Mouse (Mus musculus) CH12F3 (cell line): ENCODE data around the gene Tnr.

Experiments
- in situ Hi-C: fragments of 300-500 bp; cut with MboI; formaldehyde crosslinking; loops from 2 replicates; pipeline ENCODE4 v1.14.3; 2020; ENCODE audit warnings: low sequenced_read_pairs

The Tnr gene

DNA sequence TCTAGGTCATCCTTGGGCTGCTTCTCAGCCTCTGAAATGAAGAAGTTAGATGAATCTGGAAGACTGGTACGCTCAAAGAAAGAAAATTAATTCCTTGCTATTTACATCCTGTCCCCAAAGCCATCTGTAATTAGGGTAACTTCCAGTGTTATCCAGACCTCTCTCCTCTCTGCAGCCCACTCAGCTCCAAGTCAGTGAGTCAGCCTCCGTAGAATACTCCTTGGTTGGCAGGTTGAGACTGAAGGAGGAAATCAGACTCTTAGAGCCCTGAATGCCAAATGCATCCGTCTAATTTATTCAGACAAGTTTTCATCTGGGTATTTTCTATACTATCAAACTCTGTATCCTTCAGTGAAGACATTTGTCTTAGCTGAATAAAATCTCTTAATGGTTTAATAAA is 255.9 kb downstream of the Tnr start:
- in situ Hi-C loops: no loop called here

GRCm38 (mm10) chr1:159783842-159784241 is 260.3 kb downstream of the Tnr start:
- in situ Hi-C loops: no loop called here

DNA sequence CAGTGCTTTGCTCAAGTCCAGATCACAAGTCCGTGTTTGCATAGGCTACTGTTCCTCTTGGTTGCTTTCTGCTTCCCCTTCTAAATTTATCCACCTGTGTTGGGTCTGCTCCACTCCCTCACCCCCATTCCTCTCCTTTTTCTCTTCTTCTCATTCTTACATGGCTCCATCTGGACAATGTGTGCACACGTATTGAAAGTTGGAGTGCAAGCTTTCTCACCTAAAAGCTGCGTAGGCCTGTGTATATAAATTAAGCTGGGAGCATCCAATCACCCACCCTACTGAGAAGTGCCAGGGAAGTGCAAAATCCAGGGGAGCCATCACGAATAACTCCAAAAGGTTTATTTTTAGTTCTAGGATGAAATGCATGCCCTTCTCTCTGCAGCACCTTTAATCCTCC is 264.7 kb downstream of the Tnr start:
- in situ Hi-C loops: no loop called here

GRCm38 (mm10) chr1:159792546-159792945 is 269.0 kb downstream of the Tnr start:
- in situ Hi-C loops: no loop called here

DNA sequence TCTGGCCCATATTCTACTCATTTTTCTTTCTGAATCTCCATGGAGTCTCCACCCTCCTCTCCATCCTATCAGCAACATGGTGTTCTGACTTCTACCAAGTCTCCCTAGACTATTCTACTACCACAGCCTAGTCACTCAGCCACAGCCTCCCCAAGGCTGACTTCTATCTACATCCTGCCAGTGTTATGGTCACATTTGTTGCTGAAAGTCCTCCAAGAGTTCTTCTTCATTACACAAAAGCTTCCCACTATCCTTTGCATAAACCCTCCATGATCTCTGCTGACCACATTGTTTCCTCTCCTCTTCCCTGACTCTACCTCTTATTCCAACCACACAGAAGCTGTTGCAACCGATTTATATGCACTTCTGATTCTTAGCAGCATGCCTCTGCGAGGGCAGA is 272.5 kb downstream of the Tnr start:
- in situ Hi-C loops: no loop called here

GRCm38 (mm10) chr1:159800366-159800765 is 276.8 kb downstream of the Tnr start:
- in situ Hi-C loops: no loop called here

- in situ Hi-C loops: no loop called here
Observed at GRCm38 (mm10) chr1:159801753-159802152, 278.2 kb downstream of the Tnr start.

DNA sequence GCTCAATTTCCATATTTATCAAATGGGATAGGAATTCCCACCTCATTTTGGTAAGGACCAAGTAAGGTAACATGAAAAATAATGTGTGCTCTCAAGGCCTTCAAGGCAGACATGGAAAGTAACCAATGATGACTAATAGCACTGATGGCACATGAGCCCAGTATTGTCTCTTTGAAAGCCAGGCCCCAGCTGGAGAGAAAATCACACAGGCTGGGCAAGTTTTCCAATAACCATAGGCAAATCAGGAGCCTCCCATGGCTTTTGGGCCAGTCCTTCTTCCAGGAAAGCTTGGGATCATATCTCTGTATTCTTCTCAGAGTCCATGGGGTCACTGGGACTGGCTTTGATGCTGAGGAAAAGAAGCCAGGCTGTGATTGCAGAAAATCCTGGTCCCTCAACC is 280.1 kb downstream of the Tnr start:
- in situ Hi-C loops: no loop called here

DNA sequence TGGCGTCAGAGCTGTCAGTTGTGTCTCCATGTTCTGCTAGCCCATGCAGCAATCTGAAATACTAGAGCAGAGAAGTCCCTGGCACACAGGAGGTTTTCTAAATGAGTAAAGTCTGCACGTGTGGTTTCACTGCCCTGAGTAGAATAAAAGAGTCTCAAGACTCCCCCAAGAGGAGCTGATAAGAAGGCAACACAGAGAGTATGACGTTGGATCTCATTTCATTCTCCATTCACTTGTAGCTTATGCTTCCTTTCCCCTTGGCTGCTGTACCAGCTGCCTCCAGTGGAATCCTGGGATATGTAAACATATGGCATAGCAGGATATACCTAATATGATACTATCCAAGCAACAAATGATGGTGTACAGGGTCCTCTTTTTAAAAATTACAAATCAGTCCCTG is 285.9 kb downstream of the Tnr start:
- in situ Hi-C loops: no loop called here

- in situ Hi-C loops: no loop called here
Observed at GRCm38 (mm10) chr1:159811805-159812204, 288.2 kb downstream of the Tnr start.

DNA sequence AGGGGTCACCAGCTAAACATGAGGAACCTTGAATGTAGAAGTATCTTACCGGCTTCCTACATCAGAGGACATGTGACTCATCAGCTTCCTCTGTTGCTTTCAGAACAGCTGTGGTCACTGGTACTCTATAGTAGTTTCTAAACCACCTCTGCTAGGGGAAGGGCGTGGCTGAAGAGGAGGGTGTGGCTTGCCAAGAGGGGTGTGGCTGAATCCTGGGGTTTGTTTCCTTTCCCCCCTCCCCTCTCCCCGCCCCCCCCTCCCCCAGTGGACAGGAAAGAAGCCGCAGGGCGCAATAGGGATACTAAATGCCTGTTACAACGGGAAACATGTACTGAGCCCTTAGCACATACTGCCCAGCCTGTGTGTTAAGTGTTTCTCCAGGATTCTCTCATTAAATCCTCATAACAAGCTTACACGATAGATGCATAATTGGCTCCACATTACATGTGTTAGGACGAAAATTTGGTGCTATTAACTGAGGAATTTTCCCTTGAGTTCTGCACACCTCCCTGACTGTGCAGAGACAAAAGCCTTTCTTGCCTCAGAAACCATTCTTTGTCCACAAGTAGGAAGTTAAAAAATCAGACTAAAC is 289.3 kb downstream of the Tnr start:
- in situ Hi-C loops: no loop called here

DNA sequence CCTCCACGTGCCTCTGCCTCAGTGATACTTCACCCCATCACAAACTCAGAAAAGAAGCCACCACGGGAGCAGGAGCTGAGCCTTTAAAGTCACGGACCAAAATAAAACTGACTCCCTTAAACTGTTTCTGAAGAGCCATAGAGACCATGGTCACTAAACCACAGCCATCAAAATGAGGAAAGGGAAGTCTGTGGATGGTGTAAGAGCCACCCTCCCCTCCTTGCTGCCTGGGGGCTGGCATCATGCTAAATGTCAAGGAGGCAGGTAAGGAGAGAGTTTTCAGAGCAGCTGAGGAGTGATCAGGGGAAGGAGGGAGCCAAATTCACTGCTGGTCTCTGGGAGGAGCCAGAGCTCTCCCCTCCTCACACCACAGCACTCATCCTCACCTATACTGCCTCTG is 290.8 kb downstream of the Tnr start:
- in situ Hi-C loops: no loop called here

DNA sequence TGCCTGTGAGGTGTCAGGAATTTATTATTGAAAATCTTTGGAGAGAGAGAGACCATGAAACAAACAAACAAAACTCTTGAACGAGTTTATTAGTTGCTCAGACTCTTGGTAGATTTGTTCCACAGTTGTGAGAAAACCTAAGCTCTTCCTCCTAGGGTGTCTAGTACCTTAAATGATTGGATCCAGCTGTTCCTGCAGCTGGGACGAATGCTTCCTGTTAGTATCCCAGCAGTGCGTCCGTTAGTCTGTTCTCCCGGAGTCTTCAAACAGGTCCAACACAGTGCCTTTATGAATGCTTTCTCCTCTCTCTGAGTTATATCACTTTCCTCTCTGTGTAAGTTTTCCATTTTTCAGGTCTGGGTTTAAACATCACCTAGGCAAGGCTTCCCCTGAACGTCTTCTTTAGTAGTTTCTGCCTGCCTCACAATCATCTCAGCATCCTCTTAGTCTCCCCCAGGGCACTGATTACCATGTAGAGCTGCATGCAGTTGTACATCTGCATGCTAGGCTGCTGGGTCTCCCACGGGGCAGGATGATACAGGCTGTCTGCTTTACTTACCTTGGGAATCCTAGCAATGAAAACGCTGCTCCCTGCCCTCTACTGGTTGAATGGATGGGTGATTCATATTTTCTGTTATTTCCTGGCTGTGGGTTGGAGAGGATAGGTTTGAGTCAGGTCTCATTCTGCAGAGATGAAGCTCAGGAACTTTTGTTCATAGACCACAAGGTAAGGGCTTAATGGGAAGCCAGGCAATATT is 293.2 kb downstream of the Tnr start:
- in situ Hi-C loops: no loop called here

- in situ Hi-C loops: no loop called here
Observed at GRCm38 (mm10) chr1:159819511-159819910, 295.9 kb downstream of the Tnr start.

DNA sequence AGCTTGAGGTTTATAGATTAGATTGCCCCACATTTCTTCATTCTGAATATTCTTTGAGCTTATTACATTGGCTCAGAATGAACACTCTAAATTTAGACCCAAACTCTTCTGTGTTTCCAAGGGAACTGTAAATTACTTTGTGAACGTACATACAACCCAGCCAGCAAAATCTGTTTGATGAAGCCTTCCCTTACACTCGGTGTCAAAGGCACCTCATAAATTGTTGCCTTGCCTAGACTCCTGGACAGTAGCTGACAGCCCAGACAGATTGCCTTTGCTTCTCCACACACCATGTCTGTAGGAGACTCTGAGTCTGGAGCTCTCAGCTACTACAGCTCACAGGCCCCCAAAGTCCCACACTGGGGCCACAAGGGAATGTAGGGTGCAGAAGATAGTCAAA is 298.8 kb downstream of the Tnr start:
- in situ Hi-C loops: no loop called here

- in situ Hi-C loops: no loop called here
Observed at GRCm38 (mm10) chr1:159828531-159828930, 305.0 kb downstream of the Tnr start.

GRCm38 (mm10) chr1:159833165-159833564 is 309.6 kb downstream of the Tnr start:
- in situ Hi-C loops: no loop called here

- in situ Hi-C loops: no loop called here
Observed at GRCm38 (mm10) chr1:159833646-159834338, 310.2 kb downstream of the Tnr start.

GRCm38 (mm10) chr1:159835126-159835525 is 311.6 kb downstream of the Tnr start:
- in situ Hi-C loops: no loop called here

DNA sequence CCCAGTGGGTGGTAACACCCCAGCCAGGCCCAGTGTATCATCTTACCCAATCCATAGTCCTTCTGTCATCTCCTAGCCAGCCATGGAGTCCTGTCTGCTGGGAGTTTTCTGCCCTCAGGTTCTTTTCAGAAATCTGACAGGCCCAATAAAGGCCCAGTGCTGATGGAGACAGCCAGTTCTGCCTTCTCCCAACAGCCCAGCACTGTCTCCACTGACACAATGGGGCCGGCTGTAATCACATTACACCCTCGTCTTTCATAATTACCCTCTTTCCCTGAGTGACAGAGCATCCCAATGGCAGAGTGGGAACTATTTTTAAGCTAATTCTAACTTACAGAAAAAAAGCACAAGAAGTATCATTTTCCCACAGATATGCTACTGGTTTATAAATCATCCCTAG is 316.8 kb downstream of the Tnr start:
- in situ Hi-C loops: no loop called here

- in situ Hi-C loops: no loop called here
Observed at GRCm38 (mm10) chr1:159842876-159843275, 319.3 kb downstream of the Tnr start.

DNA sequence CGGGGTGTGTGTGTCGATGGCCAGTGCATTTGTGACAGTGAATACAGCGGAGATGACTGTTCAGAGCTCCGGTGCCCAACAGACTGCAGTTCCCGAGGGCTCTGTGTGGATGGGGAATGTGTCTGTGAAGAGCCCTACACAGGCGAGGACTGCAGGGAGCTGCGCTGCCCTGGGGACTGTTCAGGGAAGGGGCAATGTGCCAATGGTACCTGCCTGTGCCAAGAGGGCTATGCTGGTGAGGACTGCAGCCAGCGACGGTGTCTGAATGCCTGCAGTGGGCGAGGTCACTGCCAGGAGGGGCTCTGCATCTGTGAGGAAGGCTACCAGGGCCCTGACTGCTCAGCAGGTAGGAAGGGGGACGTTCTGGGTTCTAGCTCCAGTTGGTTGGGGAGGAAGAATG is 328.5 kb downstream of the Tnr start:
- in situ Hi-C loops: no loop called here
